In the genomic region with DNA sequence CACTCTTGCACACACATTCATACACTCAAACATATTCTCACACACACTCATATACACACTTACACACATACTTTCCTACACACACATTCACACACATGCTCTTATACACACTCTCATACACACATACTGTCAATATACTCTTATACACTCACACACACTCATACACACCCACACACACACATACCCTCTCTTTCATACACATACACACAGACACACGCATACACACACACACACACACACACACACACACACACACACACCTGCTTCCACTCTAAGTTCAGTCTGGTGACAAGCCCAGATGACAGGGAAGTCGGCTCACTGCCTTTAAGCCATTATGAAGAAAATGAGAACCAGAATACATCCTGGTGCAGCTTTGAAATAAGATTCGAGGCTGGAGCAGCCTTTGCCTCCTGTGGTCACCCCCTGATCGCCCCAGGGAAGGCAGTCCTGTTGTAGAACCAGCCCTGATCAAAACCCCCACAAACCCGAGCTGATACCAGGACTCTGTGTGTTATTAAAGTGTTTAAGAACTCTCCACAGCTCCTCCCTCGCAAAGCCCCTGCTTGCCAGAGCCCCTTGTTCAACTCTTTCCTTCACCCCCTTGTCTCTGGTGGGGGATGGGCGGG, we compare ENCODE assay signal across 26 mouse cellular contexts.
DNase-seq lines count a peak whose midpoint lies in the region; ATAC-seq lines count a peak whose summit lies in the region.
"Had no signal": no experiment of that assay in that cellular context is flagged by ENCODE, and none has a peak within 500 bp of the region (broad histone marks: within the 10 kb centered on the region; RNA-seq: fewer than 3 reads in every experiment).

No protein-coding gene starts in this region.

- DNase-seq in hindbrain, embryonic 10.5 days (ENCODE audit: low spot score): peak; percentile 34
- no peak for DNase-seq in hindbrain, embryonic 14.5 days (ENCODE audit: low spot score)
- DNase-seq in embryo, embryonic 11 days: peak; percentile 66
- no peak for DNase-seq in adrenal gland, adult 18-20 months (ENCODE audit: low spot score in 2 of 2)
- DNase-seq in ovary, postnatal 36 days (ENCODE audit: low spot score): no peak
- DNase-seq: B cell, adult 2 months; cerebellum, adult 9-11 months; gastrocnemius, postnatal 25 days; heart, adult 2 months; heart, postnatal 14 days; kidney, adult 11 months; kidney, postnatal 4 days; liver, postnatal 0 days; lung, postnatal 10 days; right cerebral cortex, postnatal 14 days; thymus, postnatal 14 days had no signal

- WGBS in hindbrain, embryonic 10.5 days: 48% methylated on average over 7 of the region's 7 CpGs
- WGBS in hindbrain, embryonic 14.5 days: 50% methylated on average over 7 of the region's 7 CpGs
- WGBS in embryonic facial prominence, embryonic 13.5 days: 14% methylated on average over 7 of the region's 7 CpGs
- WGBS in limb, embryonic 12.5 days: 12% methylated on average over 7 of the region's 7 CpGs

- H3K9me3 ChIP-seq in hindbrain, embryonic 10.5 days: no peaks in the 10 kb centered on the region
- no peaks in the 10 kb centered on the region for H3K9me3 ChIP-seq in hindbrain, embryonic 14.5 days (ENCODE audit: control insufficient read depth, low read length)
- H3K9me3 ChIP-seq in embryonic facial prominence, embryonic 13.5 days: no peaks in the 10 kb centered on the region
- no peaks in the 10 kb centered on the region for H3K9me3 ChIP-seq in limb, embryonic 12.5 days
- H3K9me3 ChIP-seq: forebrain, embryonic 15.5 days; G1E; heart, embryonic 13.5 days; midbrain, embryonic 12.5 days had no signal

- peaks cover 28% of the 10 kb centered on the region for H3K4me1 ChIP-seq in hindbrain, embryonic 10.5 days (replicated peaks)
- peaks cover 10% of the 10 kb centered on the region for H3K4me1 ChIP-seq in hindbrain, embryonic 14.5 days (replicated peaks; ENCODE audit: control insufficient read depth, insufficient read depth, low read length)
- peaks cover 45% of the 10 kb centered on the region for H3K4me1 ChIP-seq in embryonic facial prominence, embryonic 13.5 days
- peaks cover 47% of the 10 kb centered on the region for H3K4me1 ChIP-seq in limb, embryonic 12.5 days (replicated peaks)

- H3K4me2 ChIP-seq in hindbrain, embryonic 14.5 days (replicated peaks): no peak overlapping the region
- peak overlapping the region; percentile 26 for H3K4me2 ChIP-seq in embryonic facial prominence, embryonic 13.5 days
- peak overlapping the region; percentile 23; the same call in 1 of the 2 replicates for H3K4me2 ChIP-seq in limb, embryonic 12.5 days
- H3K4me2 ChIP-seq: forebrain, embryonic 15.5 days; heart, embryonic 13.5 days; liver, embryonic 11.5 days; midbrain, embryonic 12.5 days had no signal

- H3K4me3 ChIP-seq in hindbrain, embryonic 10.5 days: no peak overlapping the region
- H3K4me3 ChIP-seq in hindbrain, embryonic 14.5 days (replicated peaks; ENCODE audit: low read length): no peak overlapping the region
- no peak overlapping the region for H3K4me3 ChIP-seq in embryonic facial prominence, embryonic 13.5 days
- H3K4me3 ChIP-seq in limb, embryonic 12.5 days (replicated peaks): no peak overlapping the region
- H3K4me3 ChIP-seq: forebrain, embryonic 15.5 days; heart, adult 2 months; heart, embryonic 13.5 days; midbrain, embryonic 12.5 days had no signal

- ATAC-seq in hindbrain, embryonic 14.5 days (ENCODE audit: low FRiP score): no peak
- peak; percentile 67 for ATAC-seq in embryonic facial prominence, embryonic 13.5 days (ENCODE audit: insufficient number of reproducible peaks, insufficient read depth, low FRiP score, low TSS enrichment, low read depth)
- peak; percentile 70 for ATAC-seq in limb, embryonic 12.5 days (ENCODE audit: insufficient number of reproducible peaks, insufficient read depth, low FRiP score, low TSS enrichment, low read depth)
- no peak for ATAC-seq in megakaryocyte progenitor cell, adult 5-6 weeks (replicated peaks; ENCODE audit: poor library complexity)
- ATAC-seq: forebrain, embryonic 15.5 days; liver, postnatal 0 days; Patski had no signal

- H3K27ac ChIP-seq in hindbrain, embryonic 10.5 days: peak overlapping the region; percentile 62
- no peak overlapping the region for H3K27ac ChIP-seq in hindbrain, embryonic 14.5 days
- no peak overlapping the region; the same call in 1 of the 2 replicates for H3K27ac ChIP-seq in embryonic facial prominence, embryonic 13.5 days
- H3K27ac ChIP-seq in limb, embryonic 12.5 days: peak overlapping the region; percentile 82
- H3K27ac ChIP-seq: forebrain, embryonic 15.5 days; heart, adult 2 months; heart, embryonic 13.5 days; midbrain, embryonic 12.5 days had no signal

- H3K9ac ChIP-seq in hindbrain, embryonic 14.5 days: no peak overlapping the region
- H3K9ac ChIP-seq in embryonic facial prominence, embryonic 13.5 days: no peak overlapping the region
- no peak overlapping the region for H3K9ac ChIP-seq in limb, embryonic 12.5 days (replicated peaks)
- H3K9ac ChIP-seq: forebrain, embryonic 15.5 days; heart, embryonic 13.5 days; liver, postnatal 0 days; midbrain, embryonic 12.5 days had no signal

- peaks cover 3% of the 10 kb centered on the region; the same call in 1 of the 2 replicates for H3K27me3 ChIP-seq in hindbrain, embryonic 10.5 days (ENCODE audit: insufficient read depth, poor library complexity, severe bottlenecking)
- H3K27me3 ChIP-seq in hindbrain, embryonic 14.5 days (ENCODE audit: control insufficient read depth, insufficient read depth, low read length): no peaks in the 10 kb centered on the region
- peaks cover 8% of the 10 kb centered on the region; the same call in 1 of the 2 replicates for H3K27me3 ChIP-seq in embryonic facial prominence, embryonic 13.5 days
- no peaks in the 10 kb centered on the region for H3K27me3 ChIP-seq in limb, embryonic 12.5 days
- H3K27me3 ChIP-seq: CH12.LX; forebrain, embryonic 15.5 days; Patski had no signal

- H3K36me3 ChIP-seq in hindbrain, embryonic 10.5 days: no peaks in the 10 kb centered on the region
- H3K36me3 ChIP-seq in hindbrain, embryonic 14.5 days (replicated peaks; ENCODE audit: control insufficient read depth, insufficient read depth): no peaks in the 10 kb centered on the region
- H3K36me3 ChIP-seq in embryonic facial prominence, embryonic 13.5 days: no peaks in the 10 kb centered on the region
- H3K36me3 ChIP-seq in limb, embryonic 12.5 days: no peaks in the 10 kb centered on the region
- H3K36me3 ChIP-seq: forebrain, embryonic 15.5 days; G1E; heart, embryonic 13.5 days; midbrain, embryonic 12.5 days had no signal

Comparison
In these comparisons a context has a peak if more than half of its experiments do, and no peak if none do; other contexts are left out.
1. DNase-seq: peak in hindbrain, embryonic 10.5 days (single experiment) and embryo, embryonic 11 days (single experiment); none in hindbrain, embryonic 14.5 days (single experiment), adrenal gland, adult 18-20 months (0 of 2) and ovary, postnatal 36 days (single experiment).
2. H3K27ac ChIP-seq: peak in hindbrain, embryonic 10.5 days (single experiment) and limb, embryonic 12.5 days (single experiment); none in hindbrain, embryonic 14.5 days (single experiment) and embryonic facial prominence, embryonic 13.5 days (single experiment).
3. ATAC-seq: peak in embryonic facial prominence, embryonic 13.5 days (single experiment) and limb, embryonic 12.5 days (single experiment); none in hindbrain, embryonic 14.5 days (single experiment) and megakaryocyte progenitor cell, adult 5-6 weeks (single experiment).